Mouse (Mus musculus) mature B cell (primary cell): Measurements from ENCODE around the gene Fam13c.

Experiments
- in situ Hi-C: fragments of 300-500 bp; cut with MboI; formaldehyde crosslinking; loops from 2 replicates; pipeline ENCODE4 v1.14.3; 2019

Fam13c gene

DNA sequence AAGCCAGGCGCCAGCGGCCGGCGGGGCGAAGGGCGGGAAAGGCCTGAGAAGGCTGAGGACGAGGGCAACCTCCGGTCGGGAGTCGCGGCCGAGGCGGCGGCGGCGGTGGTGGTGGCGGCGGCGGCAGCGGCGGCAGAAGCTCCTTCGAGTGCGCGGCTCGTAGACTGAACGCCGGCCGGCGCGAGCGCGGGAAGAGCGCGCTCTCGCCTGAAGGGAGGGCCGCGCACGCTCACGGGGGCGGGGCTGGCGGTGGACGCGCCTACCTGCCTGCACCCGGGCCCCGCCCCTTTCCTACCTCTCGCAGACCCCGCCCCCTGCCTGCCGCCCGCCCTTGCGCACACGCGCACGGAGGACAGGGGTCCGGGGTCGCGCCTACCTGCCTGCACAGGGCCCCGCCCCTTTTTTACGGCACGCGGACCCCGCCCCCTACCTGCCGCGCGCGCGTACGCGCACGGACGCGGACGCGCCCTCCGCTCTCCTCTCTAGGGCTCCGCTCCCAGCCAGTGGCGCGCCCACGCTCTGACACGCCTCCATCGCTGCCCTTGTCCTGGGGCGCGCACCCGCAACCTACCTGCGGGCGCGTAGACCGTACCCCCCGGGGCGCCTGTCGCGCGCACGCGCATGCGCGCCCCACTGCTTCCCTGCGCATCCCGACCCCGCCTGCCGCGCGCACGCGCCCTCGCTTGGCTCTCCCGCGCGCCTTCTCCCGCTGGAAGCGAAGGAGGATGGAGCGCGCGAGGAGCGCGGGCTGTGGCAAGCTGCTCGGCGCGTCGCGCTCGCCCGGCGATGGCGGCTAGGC is 159.0 kb downstream of the Fam13c start:
- in situ Hi-C loops: no loop called here

DNA sequence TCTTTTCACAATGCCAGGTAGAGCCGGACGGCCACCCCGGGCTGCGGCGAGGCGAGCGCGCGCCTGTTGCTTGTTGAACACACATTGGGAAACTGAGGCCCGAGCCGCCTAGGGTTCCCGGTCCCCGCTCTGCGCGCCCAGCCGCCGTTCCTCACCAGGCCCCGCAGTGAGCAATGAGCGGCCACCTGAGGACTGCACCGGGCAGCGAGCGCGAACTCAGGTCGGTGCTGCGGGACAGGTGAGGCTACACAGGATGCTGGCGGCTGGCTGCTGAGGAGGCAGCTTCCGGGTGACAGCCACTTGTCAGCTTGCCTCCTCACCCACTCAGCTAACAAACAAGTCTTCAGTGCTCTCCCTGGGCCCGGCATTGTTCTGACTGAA is 159.6 kb downstream of the Fam13c start:
- in situ Hi-C loops: no loop called here
